Mouse (Mus musculus) layer of hippocampus, postnatal 10 days (tissue): Measurements from ENCODE around the gene Ppp1r14c. TPM values are rescaled to one million over a fixed set of nuclear protein-coding genes. Genes with fewer than 3 reads are reported as not detected.
"Not testable (repeated sequence)": the region's sequence is repeated elsewhere in the genome, so short reads cannot be mapped to it uniquely, and the experiment has no call there.

Experiments
- DNase-seq, 2 experiments: peaks; one replicate each; pipeline ENCODE4 v3.0.0; 2021; ENCODE audit warnings: low spot score in 2 of 2
- microRNA-seq, 2 experiments: library from miRNA; unstranded; fragments of <30 nt; microRNA quantifications; one replicate each; pipeline ENCODE4 v1.2.0; 2021
- total RNA-seq, 2 experiments: library from RNA; stranded (reverse); gene quantifications; 2 replicates each; pipeline ENCODE4 v1.2.3; 2021

Ppp1r14c gene
- total RNA-seq, 2 experiments from 2014 or later, result 95.9 to 102 TPM

GRCm38 (mm10) chr10:3460841-3461240 lies 95.0 kb downstream of the Ppp1r14c start:
- no peak for DNase-seq

GRCm38 (mm10) chr10:3466135-3466626 lies 100.3 kb downstream of the Ppp1r14c start:
- DNase-seq, result no peak

- DNase-seq, result no peak
Observed at GRCm38 (mm10) chr10:3468590-3468989, 102.7 kb downstream of the Ppp1r14c start.

- DNase-seq, result no peak
Observed at GRCm38 (mm10) chr10:3476611-3477010, 110.8 kb downstream of the Ppp1r14c start.

GRCm38 (mm10) chr10:3479772-3480171 lies 113.9 kb downstream of the Ppp1r14c start:
- DNase-seq, result no peak

- DNase-seq, result no peak
Observed at GRCm38 (mm10) chr10:3490052-3490451, 124.2 kb downstream of the Ppp1r14c start.

GRCm38 (mm10) chr10:3496791-3497190 lies 130.9 kb downstream of the Ppp1r14c start:
- no peak for DNase-seq

- DNase-seq, result not testable (repeated sequence)
Observed at GRCm38 (mm10) chr10:3500846-3501245, 135.0 kb downstream of the Ppp1r14c start.

GRCm38 (mm10) chr10:3507484-3508221 lies 141.8 kb downstream of the Ppp1r14c start:
- DNase-seq, result peak; percentile 76 to 82

GRCm38 (mm10) chr10:3508222-3508588 lies 142.3 kb downstream of the Ppp1r14c start:
- DNase-seq, result no peak

- DNase-seq, result no peak
Observed at GRCm38 (mm10) chr10:3508746-3509145, 142.9 kb downstream of the Ppp1r14c start.

- no peak for DNase-seq
Observed at GRCm38 (mm10) chr10:3509663-3510277, 143.9 kb downstream of the Ppp1r14c start.

GRCm38 (mm10) chr10:3510486-3510885 lies 144.6 kb downstream of the Ppp1r14c start:
- no peak for DNase-seq

GRCm38 (mm10) chr10:3511401-3511800 lies 145.5 kb downstream of the Ppp1r14c start:
- DNase-seq, result no peak

GRCm38 (mm10) chr10:3512620-3513305 lies 146.9 kb downstream of the Ppp1r14c start:
- no peak for DNase-seq

- no peak for DNase-seq
Observed at GRCm38 (mm10) chr10:3513947-3514346, 148.1 kb downstream of the Ppp1r14c start.

Small RNA genes lying within 50 kb of the gene (microRNA-seq; reads per million reads assigned to microRNA genes)
- gene Gm24482, result 0 reads per million in 2 experiments

Other genes with a start within 250 kb of the Ppp1r14c start
- not detected for gene H60c, start 98.3 kb upstream of the Ppp1r14c start, total RNA-seq
- gene Iyd, start 174.2 kb downstream of the Ppp1r14c start, total RNA-seq, result 1 to 10 TPM; 4.8 to 6.2 TPM